9 mouse cellular contexts compared by ENCODE assay signal in the genomic region with DNA sequence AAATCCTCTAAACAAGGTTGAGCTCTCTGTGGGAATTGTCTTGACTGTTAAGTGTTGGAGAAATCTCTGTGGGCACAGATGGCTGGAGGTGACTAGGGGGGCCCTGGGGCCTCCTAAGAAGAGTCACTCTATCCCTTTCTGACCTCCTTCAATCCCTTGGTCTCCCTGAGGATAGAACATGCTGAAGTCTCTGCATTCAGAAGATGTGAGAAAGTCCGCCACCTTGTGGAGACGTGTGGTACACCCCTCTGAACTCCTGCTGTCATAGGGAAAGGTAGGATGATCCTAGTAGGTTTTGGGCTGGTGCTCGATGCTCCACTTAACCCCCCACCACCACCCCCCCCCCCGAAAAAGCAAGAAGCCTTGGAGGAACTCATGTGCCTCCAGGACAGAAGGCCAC. TPM values are rescaled to one million over a fixed set of nuclear protein-coding genes. Genes with fewer than 3 reads are reported as not detected.
DNase-seq lines count a peak whose midpoint lies in the region; ATAC-seq and TF ChIP-seq lines count a peak whose summit lies in the region.
"Had no signal": no experiment of that assay in that cellular context is flagged by ENCODE, and none has a peak within 500 bp of the region (broad histone marks: within the 10 kb centered on the region; RNA-seq: fewer than 3 reads in every experiment).

No protein-coding gene starts in this region.

- TF ChIP-seq CTCF in bone marrow macrophage, adult 2 months (IDR thresholded peaks at IDR 0.05; ENCODE audit: low read depth, low read length), result peak; percentile 34
- TF ChIP-seq CTCF in embryonic fibroblast, embryonic 13.5 days (IDR thresholded peaks at IDR 0.05; ENCODE audit: borderline replicate concordance, insufficient read depth, low read length), result peak; percentile 63; the same call in 1 of the 2 replicates
- no peak for TF ChIP-seq CTCF in thymus, adult 2 months (IDR thresholded peaks at IDR 0.05; ENCODE audit: borderline replicate concordance, control insufficient read depth, extremely low read depth, insufficient read depth, low read length, poor library complexity)

- peaks cover 10% of the 10 kb centered on the region for H3K27me3 ChIP-seq in kidney, embryonic 16.5 days (ENCODE audit: insufficient read depth, low read length)
- H3K27me3 ChIP-seq in hindbrain, embryonic 12.5 days, result peaks cover 11% of the 10 kb centered on the region
- peaks cover 7% of the 10 kb centered on the region for H3K27me3 ChIP-seq in midbrain, embryonic 15.5 days (replicated peaks)
- no peaks in the 10 kb centered on the region for H3K27me3 ChIP-seq in thymus, adult 2 months (ENCODE audit: control insufficient read depth, insufficient read depth, low read length)

- no peak overlapping the region for H3K9ac ChIP-seq in kidney, embryonic 16.5 days (replicated peaks; ENCODE audit: low read length)
- no peak overlapping the region for H3K9ac ChIP-seq in hindbrain, embryonic 12.5 days
- no peak overlapping the region for H3K9ac ChIP-seq in midbrain, embryonic 15.5 days
- H3K9ac ChIP-seq: embryonic facial prominence, embryonic 13.5 days had no signal

- WGBS in kidney, embryonic 16.5 days, result 3% methylated on average over 4 of the region's 4 CpGs
- 6% methylated on average over 4 of the region's 4 CpGs for WGBS in hindbrain, embryonic 12.5 days
- WGBS in midbrain, embryonic 15.5 days, result 2% methylated on average over 4 of the region's 4 CpGs
- 6% methylated on average over 4 of the region's 4 CpGs for WGBS in thymus, adult 2 months

- no peaks in the 10 kb centered on the region for H3K9me3 ChIP-seq in kidney, embryonic 16.5 days (ENCODE audit: low read length)
- H3K9me3 ChIP-seq in hindbrain, embryonic 12.5 days (replicated peaks), result no peaks in the 10 kb centered on the region
- H3K9me3 ChIP-seq in midbrain, embryonic 15.5 days, result no peaks in the 10 kb centered on the region
- H3K9me3 ChIP-seq: embryonic facial prominence, embryonic 13.5 days had no signal

- no peak overlapping the region for H3K4me2 ChIP-seq in kidney, embryonic 16.5 days (replicated peaks; ENCODE audit: low read depth, low read length)
- no peak overlapping the region for H3K4me2 ChIP-seq in hindbrain, embryonic 12.5 days (replicated peaks)
- no peak overlapping the region for H3K4me2 ChIP-seq in midbrain, embryonic 15.5 days
- H3K4me2 ChIP-seq: embryonic facial prominence, embryonic 13.5 days had no signal

- no peak for TF ChIP-seq POLR2A in bone marrow macrophage, adult 2 months (IDR thresholded peaks at IDR 0.05; ENCODE audit: borderline replicate concordance, low read depth, low read length)
- TF ChIP-seq POLR2A in embryonic fibroblast, embryonic 13.5 days (IDR thresholded peaks at IDR 0.05; ENCODE audit: low read depth, low read length), result no peak
- TF ChIP-seq POLR2A in thymus, adult 2 months (IDR thresholded peaks at IDR 0.05; ENCODE audit: control insufficient read depth, extremely low read depth, insufficient read depth, low read length, poor library complexity), result no peak

- ATAC-seq in kidney, embryonic 16.5 days (ENCODE audit: low FRiP score, low TSS enrichment), result no peak
- ATAC-seq in hindbrain, embryonic 12.5 days (ENCODE audit: low FRiP score), result peak; percentile 37; the same call in 1 of the 2 replicates
- ATAC-seq in midbrain, embryonic 15.5 days (replicated peaks), result peak; percentile 28; the same call in 1 of the 2 replicates

- peaks cover 1% of the 10 kb centered on the region; the same call in 1 of the 2 replicates for H3K4me1 ChIP-seq in kidney, embryonic 16.5 days (ENCODE audit: insufficient read depth, low read length)
- H3K4me1 ChIP-seq in bone marrow macrophage, adult 2 months (ENCODE audit: control insufficient read depth, insufficient read depth, low read length), result no peaks in the 10 kb centered on the region; the same call in 1 of the 2 replicates
- H3K4me1 ChIP-seq in embryonic fibroblast, embryonic 13.5 days (ENCODE audit: control insufficient read depth, insufficient read depth, low read length), result no peaks in the 10 kb centered on the region
- peaks cover 2% of the 10 kb centered on the region for H3K4me1 ChIP-seq in hindbrain, embryonic 12.5 days
- peaks cover 2% of the 10 kb centered on the region; the same call in 1 of the 2 replicates for H3K4me1 ChIP-seq in midbrain, embryonic 15.5 days
- peaks cover 1% of the 10 kb centered on the region; the same call in 1 of the 2 replicates for H3K4me1 ChIP-seq in thymus, adult 2 months (replicated peaks; ENCODE audit: control insufficient read depth, insufficient read depth, low read length)

- peak; percentile 79 for DNase-seq in kidney, adult 9 months
- peak; percentile 33 to 88 for DNase-seq in left cerebral cortex, adult 9 months (ENCODE audit: low spot score in 2 of 2)
- peak; percentile 75 for DNase-seq in thymus, adult 2 months

- peaks cover 12% of the 10 kb centered on the region; the same call in 1 of the 2 replicates for H3K36me3 ChIP-seq in kidney, embryonic 16.5 days (ENCODE audit: insufficient read depth, low read length)
- H3K36me3 ChIP-seq in hindbrain, embryonic 12.5 days, result 0 out of 2 replicates have a peak, but pooled peaks cover 6% of the 10 kb centered on the region
- no peaks in the 10 kb centered on the region for H3K36me3 ChIP-seq in midbrain, embryonic 15.5 days (replicated peaks)
- no peaks in the 10 kb centered on the region for H3K36me3 ChIP-seq in thymus, adult 2 months (ENCODE audit: control insufficient read depth, insufficient read depth, low read length)

- H3K27ac ChIP-seq in kidney, embryonic 16.5 days (ENCODE audit: low read length), result no peak overlapping the region
- no peak overlapping the region for H3K27ac ChIP-seq in bone marrow macrophage, adult 2 months (ENCODE audit: insufficient read depth, low read depth, low read length)
- no peak overlapping the region for H3K27ac ChIP-seq in embryonic fibroblast, embryonic 13.5 days (ENCODE audit: insufficient read depth, low read length)
- H3K27ac ChIP-seq in hindbrain, embryonic 12.5 days, result no peak overlapping the region
- H3K27ac ChIP-seq in midbrain, embryonic 15.5 days, result no peak overlapping the region
- no peak overlapping the region for H3K27ac ChIP-seq in thymus, adult 2 months (ENCODE audit: control insufficient read depth, insufficient read depth, low read length)
- H3K27ac ChIP-seq: embryonic facial prominence, embryonic 13.5 days had no signal

- H3K4me3 ChIP-seq in kidney, embryonic 16.5 days (ENCODE audit: low read length), result no peak overlapping the region
- no peak overlapping the region for H3K4me3 ChIP-seq in bone marrow macrophage, adult 2 months (ENCODE audit: insufficient read depth, low read length)
- no peak overlapping the region for H3K4me3 ChIP-seq in embryonic fibroblast, embryonic 13.5 days (ENCODE audit: insufficient read depth, low read length)
- no peak overlapping the region for H3K4me3 ChIP-seq in hindbrain, embryonic 12.5 days
- no peak overlapping the region for H3K4me3 ChIP-seq in midbrain, embryonic 15.5 days
- H3K4me3 ChIP-seq in thymus, adult 2 months (ENCODE audit: control insufficient read depth, insufficient read depth, low read length), result no peak overlapping the region
- H3K4me3 ChIP-seq: embryonic facial prominence, embryonic 13.5 days had no signal

RNA-seq across cellular contexts. Expression of gene Spr, which starts 5.9 kb away (rescaled TPM):
- 75.8 and 81.1 TPM in 2 replicates for polyA plus RNA-seq in kidney, embryonic 16.5 days (2015; fragmentation: Nextera tagmentation; extraction: Ambion mirVana)
- polyA plus RNA-seq in bone marrow macrophage, adult 2 months (2012; ENCODE audit: insufficient read depth, insufficient read length, missing spikeins), result 26.6 and 32.9 TPM in 2 replicates
- 29.7 and 38.2 TPM in 2 replicates for polyA plus RNA-seq in embryonic fibroblast, embryonic 13.5 days (2011; ENCODE audit: insufficient read length, low read depth, missing spikeins)
- polyA plus RNA-seq in hindbrain, embryonic 12.5 days (2016; fragmentation: Nextera tagmentation; extraction: Ambion mirVana), result 23.3 and 31.2 TPM in 2 replicates
- 24.8 and 25.6 TPM in 2 replicates for polyA plus RNA-seq in midbrain, embryonic 15.5 days (2015; fragmentation: Nextera tagmentation; extraction: Ambion mirVana)
- polyA plus RNA-seq in thymus, adult 2 months (2012; rRNA removed), result 20.4 and 21.0 TPM in 2 replicates

RNA-seq across cellular contexts. Expression of gene Emx1, which starts 55.6 kb away (rescaled TPM):
- polyA plus RNA-seq in kidney, embryonic 16.5 days (2015; fragmentation: Nextera tagmentation; extraction: Ambion mirVana), result 17.9 and 19.7 TPM in 2 replicates
- polyA plus RNA-seq in bone marrow macrophage, adult 2 months (2012; ENCODE audit: insufficient read depth, insufficient read length, missing spikeins), result not detected in 2 replicates
- not detected in 2 replicates for polyA plus RNA-seq in embryonic fibroblast, embryonic 13.5 days (2011; ENCODE audit: insufficient read length, low read depth, missing spikeins)
- polyA plus RNA-seq in hindbrain, embryonic 12.5 days (2016; fragmentation: Nextera tagmentation; extraction: Ambion mirVana), result 0.27 TPM in 1 of 2 replicates, not detected in the other
- 1.4 and 3.2 TPM in 2 replicates for polyA plus RNA-seq in midbrain, embryonic 15.5 days (2015; fragmentation: Nextera tagmentation; extraction: Ambion mirVana)
- polyA plus RNA-seq in thymus, adult 2 months (2012; rRNA removed), result 0.23 and 0.40 TPM in 2 replicates
